15 mouse cellular contexts compared by ENCODE assay signal in genomic region chr19:40363447-40363846, GRCm38 (mm10).
DNase-seq lines count a peak whose midpoint lies in the region; ATAC-seq and TF ChIP-seq lines count a peak whose summit lies in the region.
"Had no signal": no experiment of that assay in that cellular context is flagged by ENCODE, and none has a peak within 500 bp of the region (broad histone marks: within the 10 kb centered on the region; RNA-seq: fewer than 3 reads in every experiment).

No protein-coding gene starts in this region.

- H3K4me1 ChIP-seq in lung, adult 2 months (ENCODE audit: control insufficient read depth, insufficient read depth, low read length) = peaks cover 15% of the 10 kb centered on the region
- H3K4me1 ChIP-seq in embryonic fibroblast, embryonic 13.5 days (ENCODE audit: control insufficient read depth, insufficient read depth, low read length) = peaks cover 13% of the 10 kb centered on the region
- H3K4me1 ChIP-seq in forebrain, embryonic 13.5 days = peaks cover 36% of the 10 kb centered on the region
- peaks cover 15% of the 10 kb centered on the region for H3K4me1 ChIP-seq in hindbrain, embryonic 10.5 days (replicated peaks)

- no peak overlapping the region for H3K27ac ChIP-seq in embryonic fibroblast, embryonic 13.5 days (ENCODE audit: insufficient read depth, low read length)
- H3K27ac ChIP-seq in forebrain, embryonic 13.5 days = no peak overlapping the region
- H3K27ac ChIP-seq in hindbrain, embryonic 10.5 days = no peak overlapping the region
- H3K27ac ChIP-seq: midbrain, embryonic 10.5 days had no signal

- peak; percentile 45 for TF ChIP-seq CTCF in lung, adult 2 months (IDR thresholded peaks at IDR 0.05; ENCODE audit: insufficient read depth, low read length)
- peak; percentile 39; the same call in 1 of the 2 replicates for TF ChIP-seq CTCF in embryonic fibroblast, embryonic 13.5 days (IDR thresholded peaks at IDR 0.05; ENCODE audit: borderline replicate concordance, insufficient read depth, low read length)

- no peaks in the 10 kb centered on the region for H3K27me3 ChIP-seq in forebrain, embryonic 13.5 days
- H3K27me3 ChIP-seq in hindbrain, embryonic 10.5 days (ENCODE audit: insufficient read depth, poor library complexity, severe bottlenecking) = no peaks in the 10 kb centered on the region

- intact Hi-C loops in heart, postnatal 14 days (cut with DNase I) = no loop called here

- peaks cover 4% of the 10 kb centered on the region for H3K9me3 ChIP-seq in forebrain, embryonic 13.5 days (replicated peaks)
- H3K9me3 ChIP-seq in hindbrain, embryonic 10.5 days = peaks cover 5% of the 10 kb centered on the region; the same call in 1 of the 2 replicates

- ATAC-seq in forebrain, embryonic 13.5 days = no peak

- peak; percentile 39 for DNase-seq in heart, postnatal 4 days
- no peak for DNase-seq in heart, postnatal 14 days
- DNase-seq in lung, adult 2 months = no peak
- no peak for DNase-seq in lung, postnatal 4 days
- peak; percentile 38 for DNase-seq in ES-CJ7 (ENCODE audit: low read depth, low spot score)
- no peak for DNase-seq in hindbrain, embryonic 10.5 days (ENCODE audit: low spot score)
- DNase-seq: cerebellum, adult 8-10 months; heart, postnatal 10 days; layer of hippocampus, postnatal 36 days; lung, postnatal 14 days had no signal

- H3K9ac ChIP-seq in forebrain, embryonic 13.5 days = no peak overlapping the region

- no peak overlapping the region for H3K4me3 ChIP-seq in lung, adult 2 months (replicated peaks; ENCODE audit: extremely low read depth, low read depth, low read length)
- no peak overlapping the region for H3K4me3 ChIP-seq in embryonic fibroblast, embryonic 13.5 days (ENCODE audit: insufficient read depth, low read length)
- no peak overlapping the region for H3K4me3 ChIP-seq in forebrain, embryonic 13.5 days
- no peak overlapping the region for H3K4me3 ChIP-seq in hindbrain, embryonic 10.5 days
- H3K4me3 ChIP-seq: erythroblast, embryonic 14.5 days; midbrain, embryonic 10.5 days; myocyte had no signal

- peaks cover 27% of the 10 kb centered on the region for H3K36me3 ChIP-seq in forebrain, embryonic 13.5 days (ENCODE audit: poor library complexity, severe bottlenecking)
- H3K36me3 ChIP-seq in hindbrain, embryonic 10.5 days = peaks cover 25% of the 10 kb centered on the region

- 96% methylated on average over 5 of the region's 5 CpGs for WGBS in lung, adult 2 months
- 96% methylated on average over 5 of the region's 5 CpGs for WGBS in forebrain, embryonic 13.5 days
- 95% methylated on average over 5 of the region's 5 CpGs for WGBS in hindbrain, embryonic 10.5 days

- TF ChIP-seq POLR2A in lung, adult 2 months (IDR thresholded peaks at IDR 0.05; ENCODE audit: borderline replicate concordance, extremely low read depth, low read depth, low read length) = no peak
- TF ChIP-seq POLR2A in embryonic fibroblast, embryonic 13.5 days (IDR thresholded peaks at IDR 0.05; ENCODE audit: low read depth, low read length) = no peak

- H3K4me2 ChIP-seq in forebrain, embryonic 13.5 days = no peak overlapping the region

Comparison
In these comparisons a context has a peak if more than half of its experiments do, and no peak if none do; other contexts are left out.
1. DNase-seq: peak in heart, postnatal 4 days (single experiment) and ES-CJ7 (single experiment); none in heart, postnatal 14 days (0 of 2), lung, adult 2 months (single experiment), lung, postnatal 4 days (0 of 2) and hindbrain, embryonic 10.5 days (single experiment).